Mouse (Mus musculus) stomach, postnatal 0 days (tissue): ENCODE results near the gene Ip6k1. TPM values are rescaled to one million over a fixed set of nuclear protein-coding genes. Genes with fewer than 3 reads are reported as not detected.
"Not testable (repeated sequence)": the region's sequence is repeated elsewhere in the genome, so short reads cannot be mapped to it uniquely, and the experiment has no call there.

ENCODE experiments used
- ATAC-seq: fragments of 200-750 bp; cut with Nextera tagmentation; 2 replicates; pipeline ENCODE4 v1.8.0; 2017; ENCODE audit not compliant: low FRiP score, low TSS enrichment
- DNase-seq: peaks from one replicate; pipeline ENCODE4 v3.0.0-alpha.2; 2016; ENCODE audit warnings: low spot score
- H3K27ac ChIP-seq: fragments of 300-500 bp; sonication (generic); replicated peaks from 2 replicates; pipeline ENCODE4 v1.5.1; 2014; ENCODE audit warnings: mild to moderate bottlenecking, control low read depth
- H3K27me3 ChIP-seq: fragments of 300-500 bp; sonication (generic); 2 replicates; pipeline ENCODE4 v1.6.1; 2014; ENCODE audit warnings: low read length; ENCODE audit not compliant: control insufficient read depth, insufficient read depth
- H3K36me3 ChIP-seq: fragments of 300-500 bp; sonication (generic); 2 replicates; pipeline ENCODE4 v1.6.1; 2014; ENCODE audit warnings: low read length, mixed read lengths; ENCODE audit not compliant: control insufficient read depth, insufficient read depth
- H3K4me1 ChIP-seq: fragments of 300-500 bp; sonication (generic); replicated peaks from 2 replicates; pipeline ENCODE4 v1.6.1; 2014; ENCODE audit warnings: antibody characterized with exemption; ENCODE audit not compliant: control insufficient read depth, insufficient read depth
- H3K4me2 ChIP-seq: fragments of 300-500 bp; sonication (generic); replicated peaks from 2 replicates; pipeline ENCODE4 v1.6.1; 2014; ENCODE audit warnings: low read depth, mild to moderate bottlenecking, control low read depth, moderate library complexity
- H3K4me3 ChIP-seq: fragments of 300-500 bp; sonication (generic); 2 replicates; pipeline ENCODE4 v1.5.1; 2014; ENCODE audit warnings: low read depth, low read length, control low read depth
- H3K9ac ChIP-seq: fragments of 300-500 bp; sonication (generic); 2 replicates; pipeline ENCODE4 v1.6.1; 2014; ENCODE audit warnings: mild to moderate bottlenecking, low read length, control low read depth, mixed read lengths
- H3K9me3 ChIP-seq: fragments of 300-500 bp; sonication (generic); 2 replicates; pipeline ENCODE4 v1.6.1; 2016; ENCODE audit warnings: low read length; ENCODE audit not compliant: control insufficient read depth
- CTCF ChIP-seq: IDR thresholded peaks from 2 replicates; pipeline ENCODE4 v1.5.1; 2016; ENCODE audit warnings: antibody characterized with exemption, low read depth, mild to moderate bottlenecking, moderate library complexity
- EP300 ChIP-seq: optimal IDR thresholded peaks from 2 replicates; pipeline ENCODE3; 2016; ENCODE audit warnings: antibody characterized with exemption
- WGBS: fragments of 180-500 bp; shearing (Covaris S2); extraction: QIAGEN DNeasy Blood & Tissue Kit; methylation state at CpG from one replicate; pipeline ENCODE4 v1.1.7; 2014; 5-methylcytosine and 5-hydroxymethylcytosine counted together
- polyA plus RNA-seq: library from polyadenylated mRNA; unstranded; fragments of >200 nt; fragmentation: Nextera tagmentation; extraction: Ambion mirVana; gene quantifications from 2 replicates; pipeline ENCODE4 v1.2.1, GENCODE M21; 2015

Gene Ip6k1
- polyA plus RNA-seq, 1 experiment from 2014 or later, result 24.0 TPM

GRCm38 (mm10) chr9:108010385-108010784, 8.1 kb downstream of the Ip6k1 start:
- H3K4me2 ChIP-seq, result no peak overlapping the region
- H3K4me3 ChIP-seq, result no peak overlapping the region
- H3K9me3 ChIP-seq, result no peaks in the 10 kb centered on the region
- H3K27ac ChIP-seq, result no peak overlapping the region
- no peaks in the 10 kb centered on the region for H3K36me3 ChIP-seq
- H3K9ac ChIP-seq, result no peak overlapping the region
- TF ChIP-seq EP300 (no peak), CTCF (no peak)
- H3K27me3 ChIP-seq, result no peaks in the 10 kb centered on the region
- ATAC-seq (no peak), DNase-seq (no peak)
- no peaks in the 10 kb centered on the region for H3K4me1 ChIP-seq

DNA sequence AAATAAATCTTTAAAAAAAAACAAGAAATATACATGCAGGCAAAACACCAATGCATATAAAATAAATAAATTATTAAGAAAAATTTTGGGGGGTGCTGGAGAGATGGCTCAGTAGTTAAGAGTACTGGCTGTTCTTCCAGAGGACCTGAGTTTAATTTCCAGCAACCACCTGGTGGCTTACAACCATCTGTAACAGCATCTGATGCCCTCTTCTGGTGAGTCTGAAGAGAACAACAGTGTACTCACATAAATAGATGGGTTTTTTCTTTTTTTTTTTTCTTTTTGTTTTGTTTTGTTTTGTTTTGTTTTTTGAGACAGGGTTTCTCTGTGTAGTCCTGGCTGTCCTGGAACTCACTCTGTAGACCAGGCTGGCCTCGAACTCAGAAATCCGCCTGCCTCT, 11.3 kb downstream of the Ip6k1 start:
- H3K9me3 ChIP-seq, H3K4me3 ChIP-seq, ATAC-seq, H3K4me2 ChIP-seq, H3K27me3 ChIP-seq, H3K9ac ChIP-seq, DNase-seq, H3K27ac ChIP-seq, H3K4me1 ChIP-seq, H3K36me3 ChIP-seq: not testable (repeated sequence)
- TF ChIP-seq CTCF, result peak; percentile 39
- 100% methylated on average over 2 of the region's 2 CpGs for WGBS

- no peak for ATAC-seq
- Histone ChIP-seq H3K9ac (no peak overlapping the region), H3K36me3 (no peaks in the 10 kb centered on the region; the same call in 1 of the 2 replicates), H3K4me1 (no peaks in the 10 kb centered on the region), H3K27ac (no peak overlapping the region), H3K9me3 (no peaks in the 10 kb centered on the region), H3K4me2 (no peak overlapping the region), H3K27me3 (no peaks in the 10 kb centered on the region), H3K4me3 (no peak overlapping the region)
- 80% methylated on average over 3 of the region's 3 CpGs for WGBS
- no peak for TF ChIP-seq CTCF
- no peak for TF ChIP-seq EP300
- DNase-seq, result no peak
Observed at GRCm38 (mm10) chr9:108017127-108017526, 14.8 kb downstream of the Ip6k1 start.

- H3K9ac ChIP-seq, result no peak overlapping the region
- no peak overlapping the region for H3K27ac ChIP-seq
- H3K27me3 ChIP-seq, result no peaks in the 10 kb centered on the region
- H3K9me3 ChIP-seq, result no peaks in the 10 kb centered on the region
- WGBS, result 91% methylated on average over 1 of the region's 1 CpGs
- TF ChIP-seq CTCF, result no peak
- no peak for TF ChIP-seq EP300
- ATAC-seq (no peak), DNase-seq (no peak)
- no peak overlapping the region for H3K4me2 ChIP-seq
- peaks cover 4% of the 10 kb centered on the region; the same call in 1 of the 2 replicates for H3K36me3 ChIP-seq
- H3K4me3 ChIP-seq, result no peak overlapping the region
- H3K4me1 ChIP-seq, result no peaks in the 10 kb centered on the region
Observed at GRCm38 (mm10) chr9:108020741-108021140, 18.4 kb downstream of the Ip6k1 start.

- DNase-seq (no peak), ATAC-seq (no peak)
- TF ChIP-seq EP300 (no peak), CTCF (no peak)
- no peak overlapping the region for H3K4me2 ChIP-seq
- H3K27ac ChIP-seq, result no peak overlapping the region
- H3K9ac ChIP-seq, result no peak overlapping the region
- H3K4me3 ChIP-seq, result no peak overlapping the region
- 85% methylated on average over 3 of the region's 3 CpGs for WGBS
- H3K4me1 ChIP-seq, result no peaks in the 10 kb centered on the region
- H3K27me3 ChIP-seq, result no peaks in the 10 kb centered on the region
- H3K9me3 ChIP-seq, result no peaks in the 10 kb centered on the region
- H3K36me3 ChIP-seq, result peaks cover 4% of the 10 kb centered on the region; the same call in 1 of the 2 replicates
Observed at GRCm38 (mm10) chr9:108023216-108023615, 20.9 kb downstream of the Ip6k1 start.

DNA sequence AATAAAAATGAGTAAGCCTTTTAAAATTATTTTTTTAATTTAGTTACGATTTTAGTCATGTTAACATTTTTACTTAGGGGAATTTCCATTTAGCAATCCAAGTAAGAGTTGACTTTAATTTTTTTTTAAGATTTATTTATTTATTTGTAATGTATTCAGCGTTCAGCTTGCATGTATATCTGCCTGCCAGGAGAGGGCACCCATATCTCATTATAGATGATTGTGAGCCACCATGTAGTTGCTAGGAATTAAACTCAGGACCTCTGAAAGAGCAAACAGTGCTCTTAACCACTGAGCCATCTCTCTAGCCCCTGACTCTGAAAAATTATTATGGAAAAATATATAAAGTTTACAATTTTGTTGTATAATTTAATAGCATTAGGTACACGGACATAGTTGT, 24.3 kb downstream of the Ip6k1 start:
- H3K4me3 ChIP-seq, result no peak overlapping the region
- no peak for ATAC-seq
- H3K9ac ChIP-seq, result no peak overlapping the region
- no peaks in the 10 kb centered on the region for H3K27me3 ChIP-seq
- no peak overlapping the region for H3K27ac ChIP-seq
- DNase-seq, result no peak
- no peaks in the 10 kb centered on the region for H3K4me1 ChIP-seq
- H3K36me3 ChIP-seq, result peaks cover 4% of the 10 kb centered on the region; the same call in 1 of the 2 replicates
- no peak overlapping the region for H3K4me2 ChIP-seq
- H3K9me3 ChIP-seq, result no peaks in the 10 kb centered on the region
- WGBS, result 94% methylated on average over 3 of the region's 3 CpGs
- TF ChIP-seq EP300 (no peak), CTCF (peak; percentile 53)
